Mouse (Mus musculus) hindbrain, embryonic 14.5 days (tissue): ENCODE measurements around the gene Exoc6b. TPM values are rescaled to one million over a fixed set of nuclear protein-coding genes. Genes with fewer than 3 reads are reported as not detected.

Source experiments
- ATAC-seq: fragments of 200-750 bp; cut with Nextera tagmentation; 2 replicates; pipeline ENCODE4 v1.8.0; 2017; ENCODE audit warnings: moderate number of reproducible peaks, mild to moderate bottlenecking, moderate TSS enrichment, moderate library complexity; ENCODE audit not compliant: low FRiP score
- DNase-seq: peaks from one replicate; pipeline ENCODE4 v3.0.0-alpha.2; 2015; ENCODE audit warnings: low spot score
- H3K27ac ChIP-seq: fragments of 300-500 bp; sonication (generic); 2 replicates; pipeline ENCODE4 v1.5.1; 2014; ENCODE audit warnings: mild to moderate bottlenecking, moderate library complexity
- H3K27me3 ChIP-seq: fragments of 300-500 bp; sonication (generic); 2 replicates; pipeline ENCODE4 v1.6.1; 2014; ENCODE audit warnings: mild to moderate bottlenecking, low read length, mixed read lengths; ENCODE audit not compliant: control insufficient read depth, insufficient read depth
- H3K36me3 ChIP-seq: fragments of 300-500 bp; sonication (generic); replicated peaks from 2 replicates; pipeline ENCODE4 v1.6.1; 2014; ENCODE audit not compliant: control insufficient read depth, insufficient read depth
- H3K4me1 ChIP-seq: fragments of 300-500 bp; sonication (generic); replicated peaks from 2 replicates; pipeline ENCODE4 v1.6.1; 2014; ENCODE audit warnings: antibody characterized with exemption, low read length, mixed read lengths; ENCODE audit not compliant: control insufficient read depth, insufficient read depth
- H3K4me2 ChIP-seq: fragments of 300-500 bp; sonication (generic); replicated peaks from 2 replicates; pipeline ENCODE4 v1.6.1; 2014; ENCODE audit warnings: mild to moderate bottlenecking, moderate library complexity
- H3K4me3 ChIP-seq: fragments of 300-500 bp; sonication (generic); replicated peaks from 2 replicates; pipeline ENCODE4 v1.5.1; 2014; ENCODE audit warnings: mild to moderate bottlenecking, low read length
- H3K9ac ChIP-seq: fragments of 300-500 bp; sonication (generic); 2 replicates; pipeline ENCODE4 v1.6.1; 2014
- H3K9me3 ChIP-seq: fragments of 300-500 bp; sonication (generic); 2 replicates; pipeline ENCODE4 v1.6.1; 2016; ENCODE audit warnings: low read length; ENCODE audit not compliant: control insufficient read depth
- WGBS: fragments of 180-500 bp; shearing (Covaris S2); extraction: QIAGEN DNeasy Blood & Tissue Kit; methylation state at CpG from one replicate; pipeline ENCODE4 v1.1.7; 2014; 5-methylcytosine and 5-hydroxymethylcytosine counted together
- polyA plus RNA-seq: library from polyadenylated mRNA; unstranded; fragments of >200 nt; fragmentation: Nextera tagmentation; extraction: Ambion mirVana; gene quantifications from 2 replicates; pipeline ENCODE4 v1.2.1, GENCODE M21; 2014

Gene Exoc6b
- polyA plus RNA-seq, 1 experiment from 2014 or later = 61.7 TPM

- H3K4me3 ChIP-seq = no peak overlapping the region
- no peak overlapping the region for H3K4me2 ChIP-seq
- no peaks in the 10 kb centered on the region for H3K4me1 ChIP-seq
- ATAC-seq (no peak), DNase-seq (no peak)
- H3K9ac ChIP-seq = no peak overlapping the region
- no peaks in the 10 kb centered on the region for H3K36me3 ChIP-seq
- no peak overlapping the region for H3K27ac ChIP-seq
- no peaks in the 10 kb centered on the region for H3K27me3 ChIP-seq
- peaks cover 10% of the 10 kb centered on the region; the same call in 1 of the 2 replicates for H3K9me3 ChIP-seq
These were observed 342.4 kb downstream of the Exoc6b start for GRCm38 (mm10) chr6:84726876-84727275.

- ATAC-seq (no peak), DNase-seq (no peak)
- Histone ChIP-seq H3K4me1 (no peaks in the 10 kb centered on the region; the same call in 1 of the 2 replicates), H3K4me2 (no peak overlapping the region), H3K27ac (no peak overlapping the region), H3K9me3 (no peaks in the 10 kb centered on the region), H3K9ac (no peak overlapping the region), H3K36me3 (no peaks in the 10 kb centered on the region), H3K27me3 (no peaks in the 10 kb centered on the region), H3K4me3 (no peak overlapping the region)
- 90% methylated on average over 11 of the region's 11 CpGs for WGBS
These were observed 356.1 kb downstream of the Exoc6b start for GRCm38 (mm10) chr6:84713171-84713570.

GRCm38 (mm10) chr6:84710831-84711230 lies 358.5 kb downstream of the Exoc6b start:
- no peaks in the 10 kb centered on the region; the same call in 1 of the 2 replicates for H3K4me1 ChIP-seq
- H3K9ac ChIP-seq = no peak overlapping the region
- no peaks in the 10 kb centered on the region for H3K9me3 ChIP-seq
- DNase-seq (no peak), ATAC-seq (no peak)
- no peaks in the 10 kb centered on the region for H3K27me3 ChIP-seq
- 83% methylated on average over 6 of the region's 6 CpGs for WGBS
- no peak overlapping the region for H3K4me2 ChIP-seq
- no peak overlapping the region for H3K27ac ChIP-seq
- no peaks in the 10 kb centered on the region for H3K36me3 ChIP-seq
- H3K4me3 ChIP-seq = no peak overlapping the region

GRCm38 (mm10) chr6:84708631-84709030 lies 360.7 kb downstream of the Exoc6b start:
- WGBS = 78% methylated on average over 4 of the region's 4 CpGs
- H3K27ac ChIP-seq = 0 out of 2 replicates have a peak overlapping the region, but pooled peaks have one; percentile 26
- H3K36me3 ChIP-seq = no peaks in the 10 kb centered on the region

GRCm38 (mm10) chr6:84699579-84699978 lies 369.7 kb downstream of the Exoc6b start:
- H3K9ac ChIP-seq = no peak overlapping the region
- H3K9me3 ChIP-seq = no peaks in the 10 kb centered on the region
- H3K4me2 ChIP-seq = no peak overlapping the region
- H3K4me3 ChIP-seq = no peak overlapping the region
- WGBS = 88% methylated on average over 5 of the region's 5 CpGs
- H3K27ac ChIP-seq = no peak overlapping the region
- DNase-seq (no peak), ATAC-seq (no peak)
- H3K27me3 ChIP-seq = no peaks in the 10 kb centered on the region
- peaks cover 7% of the 10 kb centered on the region; the same call in 1 of the 2 replicates for H3K4me1 ChIP-seq
- no peaks in the 10 kb centered on the region for H3K36me3 ChIP-seq

More at GRCm38 (mm10) chr6:84708631-84709030, 360.7 kb downstream of the Exoc6b start:
- Histone ChIP-seq H3K9ac (no peak overlapping the region), H3K4me3 (no peak overlapping the region), H3K4me2 (no peak overlapping the region), H3K4me1 (no peaks in the 10 kb centered on the region; the same call in 1 of the 2 replicates), H3K9me3 (no peaks in the 10 kb centered on the region), H3K27me3 (no peaks in the 10 kb centered on the region)
- ATAC-seq = no peak
- no peak for DNase-seq

GRCm38 (mm10) chr6:84698288-84698673 lies 371.0 kb downstream of the Exoc6b start:
- Histone ChIP-seq H3K4me1 (peaks cover 7% of the 10 kb centered on the region; the same call in 1 of the 2 replicates), H3K27ac (no peak overlapping the region), H3K9ac (no peak overlapping the region), H3K36me3 (no peaks in the 10 kb centered on the region), H3K4me3 (no peak overlapping the region), H3K27me3 (no peaks in the 10 kb centered on the region), H3K9me3 (no peaks in the 10 kb centered on the region), H3K4me2 (no peak overlapping the region)
- WGBS = 69% methylated on average over 1 of the region's 1 CpGs
- DNase-seq = no peak
- no peak for ATAC-seq

- DNase-seq (no peak), ATAC-seq (no peak)
- H3K4me1 ChIP-seq = peaks cover 7% of the 10 kb centered on the region; the same call in 1 of the 2 replicates
- no peaks in the 10 kb centered on the region for H3K27me3 ChIP-seq
- no peaks in the 10 kb centered on the region for H3K36me3 ChIP-seq
- no peak overlapping the region for H3K27ac ChIP-seq
- H3K9me3 ChIP-seq = no peaks in the 10 kb centered on the region
- WGBS = 42% methylated on average over 9 of the region's 9 CpGs
- no peak overlapping the region for H3K9ac ChIP-seq
- no peak overlapping the region for H3K4me2 ChIP-seq
- H3K4me3 ChIP-seq = no peak overlapping the region
These were observed 371.6 kb downstream of the Exoc6b start for GRCm38 (mm10) chr6:84697474-84698287.

- no peaks in the 10 kb centered on the region for H3K27me3 ChIP-seq
- ATAC-seq = no peak
- H3K9me3 ChIP-seq = no peaks in the 10 kb centered on the region
- H3K36me3 ChIP-seq = no peaks in the 10 kb centered on the region
- H3K9ac ChIP-seq = no peak overlapping the region
- 61% methylated on average over 4 of the region's 4 CpGs for WGBS
- no peak overlapping the region for H3K4me2 ChIP-seq
- no peak overlapping the region for H3K4me3 ChIP-seq
- no peak overlapping the region for H3K27ac ChIP-seq
- H3K4me1 ChIP-seq = peaks cover 7% of the 10 kb centered on the region; the same call in 1 of the 2 replicates
- no peak for DNase-seq
These were observed 375.5 kb downstream of the Exoc6b start for GRCm38 (mm10) chr6:84693844-84694243.

GRCm38 (mm10) chr6:84693204-84693603 lies 376.1 kb downstream of the Exoc6b start:
- H3K27ac ChIP-seq = no peak overlapping the region
- WGBS = 42% methylated on average over 2 of the region's 2 CpGs
- no peak overlapping the region for H3K4me2 ChIP-seq
- H3K9me3 ChIP-seq = no peaks in the 10 kb centered on the region
- no peak overlapping the region for H3K9ac ChIP-seq
- DNase-seq = no peak
- H3K4me1 ChIP-seq = peaks cover 7% of the 10 kb centered on the region; the same call in 1 of the 2 replicates
- ATAC-seq = peak; percentile 48; the same call in 1 of the 2 replicates
- no peaks in the 10 kb centered on the region for H3K27me3 ChIP-seq
- H3K36me3 ChIP-seq = no peaks in the 10 kb centered on the region
- no peak overlapping the region for H3K4me3 ChIP-seq
